Mouse (Mus musculus) heart, postnatal 0 days (tissue): ENCODE measurements around the gene Cyp24a1. TPM values are rescaled to one million over a fixed set of nuclear protein-coding genes. Genes with fewer than 3 reads are reported as not detected.

ENCODE experiments used
- ATAC-seq: fragments of 200-750 bp; cut with Nextera tagmentation; 2 replicates; pipeline ENCODE4 v1.8.0; 2017; ENCODE audit warnings: low read depth, moderate number of reproducible peaks, moderate library complexity; ENCODE audit not compliant: insufficient read depth
- DNase-seq: peaks from one replicate; pipeline ENCODE4 v3.0.0-alpha.2; 2016; ENCODE audit warnings: low spot score
- H3K27ac ChIP-seq: fragments of 300-500 bp; sonication (generic); 2 replicates; pipeline ENCODE4 v1.5.1; 2014; ENCODE audit warnings: low read depth, mild to moderate bottlenecking
- H3K27me3 ChIP-seq: fragments of 300-500 bp; sonication (generic); 2 replicates; pipeline ENCODE4 v1.6.1; 2014; ENCODE audit warnings: low read length, mixed read lengths; ENCODE audit not compliant: control insufficient read depth, insufficient read depth
- H3K36me3 ChIP-seq: fragments of 300-500 bp; sonication (generic); replicated peaks from 2 replicates; pipeline ENCODE4 v1.6.1; 2014; ENCODE audit warnings: low read length, mixed read lengths; ENCODE audit not compliant: control insufficient read depth, insufficient read depth
- H3K4me1 ChIP-seq: fragments of 300-500 bp; sonication (generic); 2 replicates; pipeline ENCODE4 v1.6.1; 2014; ENCODE audit warnings: antibody characterized with exemption; ENCODE audit not compliant: control insufficient read depth, insufficient read depth
- H3K4me2 ChIP-seq: fragments of 300-500 bp; sonication (generic); 2 replicates; pipeline ENCODE4 v1.6.1; 2014; ENCODE audit warnings: low read depth, mild to moderate bottlenecking, low read length, moderate library complexity
- H3K4me3 ChIP-seq: fragments of 300-500 bp; sonication (generic); 2 replicates; pipeline ENCODE4 v1.5.1; 2014; ENCODE audit warnings: low read depth, low read length
- H3K9ac ChIP-seq: fragments of 300-500 bp; sonication (generic); replicated peaks from 2 replicates; pipeline ENCODE4 v1.6.1; 2014; ENCODE audit warnings: low read depth, low read length, mixed read lengths
- H3K9me3 ChIP-seq: fragments of 300-500 bp; sonication (generic); replicated peaks from 2 replicates; pipeline ENCODE4 v1.6.1; 2016; ENCODE audit warnings: low read length; ENCODE audit not compliant: control insufficient read depth
- CTCF ChIP-seq: IDR thresholded peaks from 2 replicates; pipeline ENCODE4 v1.5.1; 2016; ENCODE audit warnings: antibody characterized with exemption, control low read depth, low read depth
- EP300 ChIP-seq: IDR thresholded peaks from 2 replicates; pipeline ENCODE4 v1.6.1; 2016; ENCODE audit warnings: antibody characterized with exemption, low read depth
- WGBS: fragments of 180-500 bp; shearing (Covaris S2); extraction: QIAGEN DNeasy Blood & Tissue Kit; methylation state at CpG from one replicate; pipeline ENCODE4 v1.1.7; 2014; 5-methylcytosine and 5-hydroxymethylcytosine counted together
- polyA plus RNA-seq: library from polyadenylated mRNA; unstranded; fragments of >200 nt; fragmentation: Nextera tagmentation; extraction: Ambion mirVana; gene quantifications from 2 replicates; pipeline ENCODE4 v1.2.1, GENCODE M21; 2015
- total RNA-seq: library from RNA; depleted of rRNA; stranded (reverse); fragments of >200 nt; gene quantifications from 2 replicates; pipeline ENCODE4 v1.2.3, GENCODE M21; 2014; ENCODE audit warnings: low replicate concordance

The Cyp24a1 gene
- total and polyA plus RNA-seq, 2 experiments from 2014 or later: not detected

GRCm38 (mm10) chr2:170450933-170451332 lies 46.0 kb downstream of the Cyp24a1 start:
- no peaks in the 10 kb centered on the region for H3K9me3 ChIP-seq
- ATAC-seq (peak; percentile 49; the same call in 1 of the 2 replicates), DNase-seq (peak; percentile 54)
- no peak overlapping the region for H3K4me2 ChIP-seq
- H3K27ac ChIP-seq: no peak overlapping the region
- peak; percentile 89 for TF ChIP-seq CTCF
- no peak for TF ChIP-seq EP300
- H3K4me1 ChIP-seq: no peaks in the 10 kb centered on the region
- H3K27me3 ChIP-seq: peaks cover 23% of the 10 kb centered on the region
- no peak overlapping the region for H3K4me3 ChIP-seq
- 8% methylated on average over 9 of the region's 9 CpGs for WGBS
- H3K9ac ChIP-seq: no peak overlapping the region
- H3K36me3 ChIP-seq: no peaks in the 10 kb centered on the region

- no peak overlapping the region for H3K4me3 ChIP-seq
- DNase-seq (no peak), ATAC-seq (no peak)
- 62% methylated on average over 10 of the region's 10 CpGs for WGBS
- no peak overlapping the region for H3K4me2 ChIP-seq
- no peaks in the 10 kb centered on the region for H3K4me1 ChIP-seq
- no peak overlapping the region for H3K9ac ChIP-seq
- TF ChIP-seq CTCF: no peak
- TF ChIP-seq EP300: no peak
- peaks cover 12% of the 10 kb centered on the region for H3K27me3 ChIP-seq
- no peak overlapping the region for H3K27ac ChIP-seq
- no peaks in the 10 kb centered on the region for H3K9me3 ChIP-seq
- no peaks in the 10 kb centered on the region for H3K36me3 ChIP-seq
Measured at GRCm38 (mm10) chr2:170447651-170448050, 49.3 kb downstream of the Cyp24a1 start.

GRCm38 (mm10) chr2:170446843-170447383 lies 50.0 kb downstream of the Cyp24a1 start:
- Histone ChIP-seq H3K9ac (no peak overlapping the region), H3K9me3 (no peaks in the 10 kb centered on the region), H3K27ac (no peak overlapping the region), H3K4me1 (no peaks in the 10 kb centered on the region), H3K4me3 (no peak overlapping the region), H3K36me3 (no peaks in the 10 kb centered on the region), H3K27me3 (peaks cover 11% of the 10 kb centered on the region), H3K4me2 (no peak overlapping the region)
- 60% methylated on average over 5 of the region's 5 CpGs for WGBS
- DNase-seq (no peak), ATAC-seq (no peak)
- TF ChIP-seq CTCF (no peak), EP300 (no peak)

- 73% methylated on average over 5 of the region's 5 CpGs for WGBS
- DNase-seq (no peak), ATAC-seq (no peak)
- no peak overlapping the region for H3K4me2 ChIP-seq
- H3K27ac ChIP-seq: no peak overlapping the region
- H3K4me3 ChIP-seq: no peak overlapping the region
- TF ChIP-seq CTCF: no peak
- TF ChIP-seq EP300: no peak
- no peaks in the 10 kb centered on the region for H3K9me3 ChIP-seq
- H3K9ac ChIP-seq: no peak overlapping the region
- H3K4me1 ChIP-seq: no peaks in the 10 kb centered on the region
- H3K27me3 ChIP-seq: peaks cover 5% of the 10 kb centered on the region
- H3K36me3 ChIP-seq: no peaks in the 10 kb centered on the region
Measured at GRCm38 (mm10) chr2:170445861-170446260, 51.1 kb downstream of the Cyp24a1 start.

GRCm38 (mm10) chr2:170442535-170442934 lies 54.4 kb downstream of the Cyp24a1 start:
- Histone ChIP-seq H3K9ac (no peak overlapping the region), H3K9me3 (no peaks in the 10 kb centered on the region), H3K27ac (no peak overlapping the region), H3K36me3 (no peaks in the 10 kb centered on the region), H3K4me2 (no peak overlapping the region), H3K4me1 (no peaks in the 10 kb centered on the region), H3K4me3 (no peak overlapping the region), H3K27me3 (peaks cover 18% of the 10 kb centered on the region)
- 71% methylated on average over 3 of the region's 3 CpGs for WGBS
- DNase-seq (no peak), ATAC-seq (no peak)
- peak; percentile 36 for TF ChIP-seq CTCF
- TF ChIP-seq EP300: no peak

GRCm38 (mm10) chr2:170438782-170439181 lies 58.2 kb downstream of the Cyp24a1 start:
- H3K27me3 ChIP-seq: peaks cover 32% of the 10 kb centered on the region

More at GRCm38 (mm10) chr2:170438782-170439181, 58.2 kb downstream of the Cyp24a1 start:
- DNase-seq (no peak), ATAC-seq (no peak)
- no peak for TF ChIP-seq EP300
- TF ChIP-seq CTCF: no peak
- WGBS: 48% methylated on average over 13 of the region's 13 CpGs
- H3K36me3 ChIP-seq: no peaks in the 10 kb centered on the region
- H3K4me3 ChIP-seq: no peak overlapping the region
- no peak overlapping the region for H3K4me2 ChIP-seq
- no peak overlapping the region for H3K9ac ChIP-seq
- no peaks in the 10 kb centered on the region for H3K9me3 ChIP-seq
- no peak overlapping the region for H3K27ac ChIP-seq
- H3K4me1 ChIP-seq: no peaks in the 10 kb centered on the region
